Mouse (Mus musculus) lung, embryonic 14.5 days (tissue): ENCODE measurements around the gene Os9. TPM values are rescaled to one million over a fixed set of nuclear protein-coding genes. Genes with fewer than 3 reads are reported as not detected.
"Not testable (repeated sequence)": the region's sequence is repeated elsewhere in the genome, so short reads cannot be mapped to it uniquely, and the experiment has no call there.

Source experiments
- ATAC-seq: fragments of 200-750 bp; cut with Nextera tagmentation; 2 replicates; pipeline ENCODE4 v1.8.0; 2017; ENCODE audit warnings: mild to moderate bottlenecking, moderate TSS enrichment, moderate library complexity; ENCODE audit not compliant: insufficient read depth
- DNase-seq: peaks from one replicate; pipeline ENCODE4 v3.0.0-alpha.2; 2015
- H3K27ac ChIP-seq: fragments of 300-500 bp; sonication (generic); 2 replicates; pipeline ENCODE4 v1.5.1; 2014; ENCODE audit warnings: low read depth, mild to moderate bottlenecking, moderate library complexity
- H3K27me3 ChIP-seq: fragments of 300-500 bp; sonication (generic); 2 replicates; pipeline ENCODE4 v1.6.1; 2014; ENCODE audit warnings: low read length, control low read depth; ENCODE audit not compliant: insufficient read depth
- H3K36me3 ChIP-seq: fragments of 300-500 bp; sonication (generic); 2 replicates; pipeline ENCODE4 v1.6.1; 2014; ENCODE audit warnings: control low read depth; ENCODE audit not compliant: insufficient read depth
- H3K4me1 ChIP-seq: fragments of 300-500 bp; sonication (generic); 2 replicates; pipeline ENCODE4 v1.6.1; 2014; ENCODE audit warnings: antibody characterized with exemption, control low read depth; ENCODE audit not compliant: insufficient read depth
- H3K4me2 ChIP-seq: fragments of 300-500 bp; sonication (generic); 2 replicates; pipeline ENCODE4 v1.6.1; 2014; ENCODE audit warnings: mild to moderate bottlenecking
- H3K4me3 ChIP-seq: fragments of 300-500 bp; sonication (generic); 2 replicates; pipeline ENCODE4 v1.5.1; 2014; ENCODE audit warnings: low read depth, low read length
- H3K9ac ChIP-seq: fragments of 300-500 bp; sonication (generic); 2 replicates; pipeline ENCODE4 v1.6.1; 2014
- H3K9me3 ChIP-seq: fragments of 300-500 bp; sonication (generic); 2 replicates; pipeline ENCODE4 v1.6.1; 2016; ENCODE audit warnings: low read depth, low read length, control low read depth
- CTCF ChIP-seq: IDR thresholded peaks from 2 replicates; pipeline ENCODE4 v1.5.1; 2016; ENCODE audit warnings: antibody characterized with exemption, low read depth
- WGBS: fragments of 180-500 bp; shearing (Covaris S2); extraction: QIAGEN DNeasy Blood & Tissue Kit; methylation state at CpG from one replicate; pipeline ENCODE4 v1.1.7; 2014; 5-methylcytosine and 5-hydroxymethylcytosine counted together
- polyA plus RNA-seq: library from polyadenylated mRNA; unstranded; fragments of >200 nt; fragmentation: Nextera tagmentation; extraction: Ambion mirVana; gene quantifications from 2 replicates; pipeline ENCODE4 v1.2.1, GENCODE M21; 2014

The Os9 gene
- polyA plus RNA-seq, 1 experiment from 2014 or later = 56.8 TPM

DNA sequence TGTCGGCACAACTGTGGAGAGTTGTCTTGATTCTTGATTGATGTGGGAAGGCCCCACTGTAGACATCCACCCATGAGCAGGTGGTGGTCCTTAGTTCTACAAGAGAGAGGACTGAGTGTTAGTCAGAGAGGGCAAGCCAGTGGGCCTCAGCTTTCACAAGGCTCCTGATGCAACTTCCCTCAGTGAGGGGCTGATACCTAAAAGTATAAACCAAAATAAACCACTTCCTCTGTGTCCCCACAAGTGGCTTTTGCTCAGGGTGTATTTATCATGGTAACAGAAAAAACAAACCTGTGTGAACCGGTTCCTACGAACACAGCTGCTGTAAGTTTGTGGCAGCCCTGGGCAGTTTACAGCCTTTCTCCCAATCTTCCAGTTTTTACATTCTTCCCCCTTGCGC is 15.6 kb upstream of the Os9 start:
- ATAC-seq (no peak), DNase-seq (no peak)
- Histone ChIP-seq H3K27ac (no peak overlapping the region), H3K9me3 (no peaks in the 10 kb centered on the region), H3K36me3 (no peaks in the 10 kb centered on the region), H3K4me1 (no peaks in the 10 kb centered on the region), H3K9ac (no peak overlapping the region), H3K4me2 (no peak overlapping the region), H3K4me3 (no peak overlapping the region), H3K27me3 (no peaks in the 10 kb centered on the region)
- 75% methylated on average over 4 of the region's 4 CpGs for WGBS
- TF ChIP-seq CTCF = no peak

DNA sequence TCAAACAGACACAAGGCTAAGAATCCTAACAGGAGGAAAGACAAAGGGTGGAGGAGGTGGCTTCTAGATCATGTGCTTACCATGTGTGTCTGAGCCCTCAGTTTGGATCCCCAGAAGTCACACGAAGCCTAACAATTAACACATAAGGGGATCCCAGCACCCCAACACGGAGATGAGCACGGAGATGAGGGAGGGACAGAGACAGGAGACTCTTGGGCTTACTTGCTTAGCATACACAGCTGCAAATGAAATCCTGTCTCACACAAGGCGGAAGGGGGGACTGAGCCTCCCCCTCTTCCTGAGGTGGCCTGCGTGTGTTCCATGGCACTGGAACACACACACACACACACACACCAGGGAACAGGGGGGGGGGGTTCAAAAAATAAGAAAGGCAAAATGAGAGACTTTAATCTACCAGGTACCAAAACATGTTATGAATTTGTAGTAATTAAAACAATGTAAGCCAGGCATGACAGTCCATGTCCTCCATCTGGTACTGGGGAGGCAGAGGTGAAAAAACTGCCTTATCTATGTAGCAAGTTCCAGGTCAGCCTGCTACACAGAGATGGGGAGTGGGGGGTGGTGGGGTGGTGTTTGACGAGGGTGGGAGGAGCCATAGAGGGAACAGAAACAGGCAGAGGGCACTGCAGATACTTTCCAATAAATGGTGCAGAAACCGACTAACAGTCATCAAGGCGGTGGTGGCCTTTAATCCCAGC is 14.3 kb upstream of the Os9 start:
- 34% methylated on average over 8 of the region's 8 CpGs for WGBS
- H3K27ac ChIP-seq = no peak overlapping the region
- H3K4me2 ChIP-seq = no peak overlapping the region
- ATAC-seq = 0 out of 2 replicates have a peak, but pooled peaks have one; percentile 6
- DNase-seq = no peak
- no peak for TF ChIP-seq CTCF
- H3K9ac ChIP-seq = no peak overlapping the region
- no peaks in the 10 kb centered on the region for H3K36me3 ChIP-seq
- no peaks in the 10 kb centered on the region for H3K4me1 ChIP-seq
- H3K4me3 ChIP-seq = no peak overlapping the region
- no peaks in the 10 kb centered on the region for H3K9me3 ChIP-seq
- H3K27me3 ChIP-seq = no peaks in the 10 kb centered on the region

DNA sequence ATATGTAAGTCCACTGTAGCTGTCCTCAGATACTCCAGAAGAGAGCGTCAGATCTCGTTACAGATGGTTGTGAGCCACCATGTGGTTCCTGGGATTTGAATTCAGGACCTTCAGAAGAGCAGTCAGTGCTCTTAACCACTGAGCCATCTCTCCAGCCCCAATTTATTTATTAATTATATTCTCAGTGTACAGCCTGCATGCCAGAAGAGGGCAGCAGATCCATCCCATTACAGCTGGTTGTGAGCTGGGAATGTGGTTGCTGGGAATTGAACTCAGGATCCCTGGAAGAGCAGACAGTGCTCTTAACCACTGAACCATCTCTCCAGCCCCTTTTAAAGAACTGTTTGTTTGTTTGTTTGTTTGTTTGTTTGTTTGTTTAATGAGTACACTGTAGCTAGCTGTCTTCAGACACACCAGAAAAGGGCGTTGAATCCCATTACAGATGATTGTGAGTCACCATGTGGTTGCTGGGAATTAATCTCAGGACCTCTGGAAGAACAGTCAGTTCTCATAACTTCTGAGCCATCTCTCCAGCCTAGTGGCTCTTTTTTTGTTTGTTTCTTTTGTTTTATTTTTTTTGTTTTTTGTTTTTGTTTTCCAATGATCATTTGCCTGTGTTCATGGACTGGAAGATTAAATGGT is 13.6 kb upstream of the Os9 start:
- H3K9ac ChIP-seq, H3K27me3 ChIP-seq, H3K36me3 ChIP-seq, H3K9me3 ChIP-seq, H3K27ac ChIP-seq, H3K4me1 ChIP-seq, ATAC-seq, H3K4me2 ChIP-seq, H3K4me3 ChIP-seq: not testable (repeated sequence)
- peak; percentile 30 for DNase-seq
- 56% methylated on average over 3 of the region's 3 CpGs for WGBS
- TF ChIP-seq CTCF = peak; percentile 46

DNA sequence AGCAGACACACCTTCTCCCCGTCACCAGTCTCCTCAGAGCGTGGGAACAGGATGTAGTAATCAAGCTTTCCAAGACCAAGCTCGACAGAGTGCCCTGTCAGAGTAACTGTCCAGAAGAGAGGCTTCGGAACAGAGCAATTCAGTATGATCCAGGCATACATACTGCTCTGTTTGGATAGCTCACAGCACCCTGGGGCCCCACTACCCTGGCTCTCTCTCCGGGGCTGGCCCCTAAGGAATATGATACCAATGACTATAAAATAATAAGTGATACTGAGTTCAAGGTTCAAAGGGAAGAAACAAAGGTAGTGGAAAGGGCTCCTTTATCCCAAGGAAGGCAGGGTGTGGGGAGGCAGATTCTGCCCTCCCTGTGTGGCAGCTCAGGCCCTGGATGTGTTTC is 11.5 kb upstream of the Os9 start:
- no peak for TF ChIP-seq CTCF
- no peak overlapping the region for H3K4me2 ChIP-seq
- H3K4me3 ChIP-seq = no peak overlapping the region
- ATAC-seq (no peak), DNase-seq (no peak)
- 41% methylated on average over 5 of the region's 5 CpGs for WGBS
- no peaks in the 10 kb centered on the region for H3K36me3 ChIP-seq
- no peak overlapping the region for H3K9ac ChIP-seq
- H3K9me3 ChIP-seq = no peaks in the 10 kb centered on the region
- H3K27me3 ChIP-seq = no peaks in the 10 kb centered on the region
- H3K4me1 ChIP-seq = no peaks in the 10 kb centered on the region
- H3K27ac ChIP-seq = no peak overlapping the region

DNA sequence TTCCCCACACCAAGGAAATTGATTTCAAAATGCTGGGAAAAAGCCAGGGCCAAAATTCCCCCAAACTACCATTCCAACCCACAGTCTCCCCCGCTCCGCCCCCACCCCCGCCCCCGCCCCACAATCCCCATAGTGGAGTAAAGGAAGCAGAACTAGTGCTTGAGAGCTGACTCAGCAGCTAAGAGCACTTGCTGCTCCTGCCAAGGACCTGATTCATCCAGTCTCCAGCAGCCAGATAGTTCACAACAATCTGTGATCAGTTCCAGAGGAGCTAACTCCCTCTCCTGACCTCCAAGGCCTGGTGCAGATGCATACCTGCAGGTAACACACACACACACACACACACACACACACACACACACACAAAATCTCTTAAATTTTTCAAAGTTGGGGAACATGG is 8.5 kb upstream of the Os9 start:
- 71% methylated on average over 4 of the region's 4 CpGs for WGBS
- no peak for ATAC-seq
- Histone ChIP-seq H3K27ac (no peak overlapping the region), H3K36me3 (no peaks in the 10 kb centered on the region), H3K4me3 (no peak overlapping the region), H3K9ac (no peak overlapping the region), H3K4me1 (no peaks in the 10 kb centered on the region), H3K9me3 (no peaks in the 10 kb centered on the region), H3K27me3 (no peaks in the 10 kb centered on the region), H3K4me2 (no peak overlapping the region)
- no peak for TF ChIP-seq CTCF
- peak; percentile 8 for DNase-seq

DNA sequence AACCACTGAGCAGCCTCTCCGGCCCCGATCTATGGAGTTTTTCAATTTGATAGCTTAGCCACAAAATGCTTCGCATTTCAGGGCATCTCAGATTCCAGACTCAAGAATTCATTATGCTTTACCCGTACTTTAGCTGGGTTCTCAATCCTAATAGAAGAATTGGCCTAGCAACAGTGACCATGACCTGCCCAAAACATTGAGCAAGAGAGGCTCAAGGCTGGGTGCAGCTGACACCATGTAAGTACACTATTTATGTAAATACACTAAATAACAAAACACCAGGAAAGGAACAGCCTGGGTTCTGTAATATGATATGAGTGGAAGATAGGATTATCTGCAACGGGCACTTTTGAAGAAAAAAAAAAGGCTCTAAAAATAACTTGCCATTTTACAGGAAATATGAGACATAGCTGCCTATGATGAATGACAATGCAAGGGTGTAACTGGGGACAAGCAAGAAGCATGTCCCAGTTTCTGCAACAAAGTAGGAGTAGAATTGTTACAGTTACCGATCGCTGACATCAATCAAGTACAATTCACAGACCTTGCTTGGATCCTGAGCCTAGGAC is 6.9 kb upstream of the Os9 start:
- H3K9me3 ChIP-seq = no peaks in the 10 kb centered on the region
- no peak for DNase-seq
- no peak overlapping the region for H3K4me3 ChIP-seq
- no peak for TF ChIP-seq CTCF
- H3K36me3 ChIP-seq = no peaks in the 10 kb centered on the region
- no peak overlapping the region for H3K9ac ChIP-seq
- no peak overlapping the region for H3K4me2 ChIP-seq
- WGBS = 64% methylated on average over 7 of the region's 7 CpGs
- no peak for ATAC-seq
- H3K27me3 ChIP-seq = no peaks in the 10 kb centered on the region
- no peak overlapping the region for H3K27ac ChIP-seq
- no peaks in the 10 kb centered on the region; the same call in 1 of the 2 replicates for H3K4me1 ChIP-seq

DNA sequence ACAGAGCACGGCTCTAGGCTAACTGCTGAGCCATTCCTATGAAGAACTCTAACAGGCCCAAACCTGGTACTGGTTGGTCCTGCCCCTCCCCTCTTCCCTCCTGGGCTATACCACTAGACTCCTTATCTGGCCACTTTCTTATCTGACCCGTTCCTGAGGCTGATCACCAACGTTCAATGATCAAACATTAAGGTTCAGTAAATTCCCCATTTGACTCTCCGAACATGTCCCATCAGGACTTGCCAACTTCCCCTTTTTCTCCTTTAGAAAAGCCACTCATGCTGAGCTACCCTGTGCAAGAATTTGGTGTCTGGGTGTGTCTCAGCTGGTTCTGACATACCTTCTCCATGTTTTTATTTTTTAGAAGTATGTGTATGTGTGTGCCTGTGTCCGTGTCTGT is 5.6 kb upstream of the Os9 start:
- Histone ChIP-seq H3K9ac (no peak overlapping the region), H3K27me3 (no peaks in the 10 kb centered on the region), H3K4me1 (no peaks in the 10 kb centered on the region; the same call in 1 of the 2 replicates), H3K9me3 (no peaks in the 10 kb centered on the region), H3K36me3 (no peaks in the 10 kb centered on the region), H3K4me2 (no peak overlapping the region), H3K27ac (no peak overlapping the region), H3K4me3 (no peak overlapping the region)
- no peak for TF ChIP-seq CTCF
- DNase-seq (no peak), ATAC-seq (no peak)
- 64% methylated on average over 5 of the region's 5 CpGs for WGBS
